Comparison of ENCODE assay signal across 17 mouse cellular contexts in genomic region chr11:24951161-24951560, GRCm38 (mm10).
"Had no signal": no experiment of that assay in that cellular context is flagged by ENCODE, and none has a peak within 500 bp of the region (broad histone marks: within the 10 kb centered on the region; RNA-seq: fewer than 3 reads in every experiment).

No protein-coding gene starts in this region.

- H3K27ac ChIP-seq: macrophage; midbrain, embryonic 13.5 days; midbrain, embryonic 15.5 days; neural tube, embryonic 12.5 days had no signal

- H3K36me3 ChIP-seq: midbrain, embryonic 13.5 days; midbrain, embryonic 15.5 days; neural tube, embryonic 12.5 days had no signal

- H3K4me1 ChIP-seq: megakaryocyte, embryonic 14.5 days; midbrain, embryonic 13.5 days; midbrain, embryonic 15.5 days; neural tube, embryonic 12.5 days had no signal

- H3K9ac ChIP-seq: lung, embryonic 14.5 days; midbrain, embryonic 13.5 days; midbrain, embryonic 15.5 days; neural tube, embryonic 12.5 days had no signal

- H3K9me3 ChIP-seq: midbrain, embryonic 13.5 days; midbrain, embryonic 15.5 days; neural tube, embryonic 12.5 days had no signal

- DNase-seq: lung, adult 18-20 months; lung, embryonic 14.5 days; lung, postnatal 14 days; lung, postnatal 36 days; retina, postnatal 1 day; right cerebral cortex, adult 18-20 months; right cerebral cortex, postnatal 25 days; right cerebral cortex, postnatal 4 days; spleen, adult 18-20 months; thymus, adult 18-20 months; thymus, postnatal 14 days; thymus, postnatal 4 days had no signal

- H3K4me3 ChIP-seq: megakaryocyte, embryonic 14.5 days; midbrain, embryonic 13.5 days; midbrain, embryonic 15.5 days; neural tube, embryonic 12.5 days had no signal
